Mouse (Mus musculus): Measurements from ENCODE around the gene Zfp82.

Gene Zfp82

GRCm38 (mm10) chr7:30048126-30048525 lies 24.6 kb downstream of the Zfp82 start:
- DNase-seq (ENCODE audit: low spot score in 2 of 2) = no peak

- no peak for DNase-seq (ENCODE audit: low spot score in 2 of 2)
These were observed 28.3 kb downstream of the Zfp82 start for GRCm38 (mm10) chr7:30044354-30044753.

GRCm38 (mm10) chr7:30034331-30034730 lies 38.4 kb downstream of the Zfp82 start:
- DNase-seq (ENCODE audit: low spot score in 2 of 2) = no peak

GRCm38 (mm10) chr7:30031379-30031778 lies 41.3 kb downstream of the Zfp82 start:
- DNase-seq (ENCODE audit: low spot score in 2 of 2) = no peak

GRCm38 (mm10) chr7:30030677-30031076 lies 42.0 kb downstream of the Zfp82 start:
- DNase-seq (ENCODE audit: low spot score in 2 of 2) = no peak

DNA sequence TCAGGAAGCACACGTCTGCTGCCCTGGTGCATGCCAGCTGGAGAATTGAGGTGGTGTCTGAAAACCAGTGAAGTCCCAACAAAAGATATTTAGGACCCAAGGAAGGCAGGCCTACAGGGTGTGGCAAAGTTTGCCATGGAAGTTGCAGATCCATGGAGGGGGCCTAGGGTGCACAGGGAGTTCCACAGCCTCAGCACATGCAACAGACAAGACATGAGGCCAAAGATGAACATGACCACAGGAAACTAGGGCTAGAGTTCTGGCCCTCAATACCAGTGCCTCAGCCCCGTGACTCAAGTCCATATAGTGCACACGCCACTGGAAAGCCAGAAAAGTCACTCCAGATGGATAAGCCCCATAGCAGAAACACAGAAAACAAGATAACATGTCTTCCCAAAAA lies 44.1 kb downstream of the Zfp82 start:
- no peak for DNase-seq (ENCODE audit: low spot score in 2 of 2)

DNA sequence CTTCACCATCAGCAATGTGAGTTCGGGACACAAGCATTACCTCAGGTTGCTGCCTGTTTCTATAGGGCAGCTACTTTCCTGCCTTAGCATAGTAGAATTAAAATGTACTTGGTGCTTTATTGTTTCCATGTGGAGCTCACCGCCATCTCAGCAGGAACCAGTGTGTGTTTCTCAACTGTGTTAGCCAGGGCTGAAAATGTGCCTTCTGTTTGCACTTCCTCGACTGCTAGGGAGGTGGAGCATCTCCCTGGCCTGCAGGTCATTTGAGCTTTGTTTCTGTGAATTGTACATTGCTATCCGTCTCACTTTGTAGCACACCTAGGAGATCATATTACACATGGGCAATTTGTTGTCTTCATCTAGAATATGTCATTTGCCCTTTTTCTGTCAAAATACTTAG lies 45.4 kb downstream of the Zfp82 start:
- DNase-seq (ENCODE audit: low spot score in 2 of 2) = no peak

- DNase-seq (ENCODE audit: low spot score in 2 of 2) = no peak
These were observed 47.3 kb downstream of the Zfp82 start for GRCm38 (mm10) chr7:30025358-30025757.

DNA sequence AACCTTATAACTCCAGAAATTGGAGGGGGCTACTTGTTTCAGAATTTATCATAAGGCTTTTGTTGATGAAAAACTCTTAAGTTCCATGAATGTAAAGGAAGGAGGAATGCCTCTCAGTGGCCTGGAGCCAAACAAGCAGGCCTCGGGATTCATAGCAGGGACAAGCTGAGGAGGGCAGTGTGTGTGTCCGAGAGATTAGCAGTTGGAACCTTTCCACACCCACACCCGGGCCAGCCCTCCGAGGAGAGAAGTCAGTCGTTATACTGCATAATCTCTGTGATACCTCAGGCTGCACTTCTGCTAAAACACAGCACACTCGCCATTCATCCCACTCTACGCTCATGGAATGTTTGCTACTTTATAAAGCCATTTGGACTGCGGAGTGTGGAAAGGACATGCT lies 48.9 kb downstream of the Zfp82 start:
- DNase-seq (ENCODE audit: low spot score in 2 of 2) = no peak

- no peak for DNase-seq (ENCODE audit: low spot score in 2 of 2)
These were observed 49.4 kb downstream of the Zfp82 start for GRCm38 (mm10) chr7:30023324-30023723.

DNA sequence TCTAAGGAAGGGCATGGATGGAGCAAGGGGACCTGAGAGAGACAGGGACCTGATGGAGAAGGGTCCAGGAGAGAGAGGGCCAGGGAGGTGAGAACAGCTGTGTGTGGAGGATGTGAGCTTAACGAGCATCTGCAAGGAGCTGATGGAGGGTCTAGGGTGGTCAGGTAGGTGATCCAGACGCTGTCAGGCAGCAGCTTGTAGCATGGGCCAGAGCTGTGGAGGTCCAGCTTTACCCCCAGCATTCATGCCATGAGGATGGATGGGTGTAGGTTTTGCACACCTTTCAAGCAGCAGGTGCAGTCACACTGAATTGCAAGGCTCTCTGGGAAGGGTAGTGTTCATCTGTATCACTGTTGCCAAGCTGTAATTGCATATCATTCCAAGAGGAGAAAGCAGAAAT lies 53.2 kb downstream of the Zfp82 start:
- no peak for DNase-seq (ENCODE audit: low spot score in 2 of 2)

DNA sequence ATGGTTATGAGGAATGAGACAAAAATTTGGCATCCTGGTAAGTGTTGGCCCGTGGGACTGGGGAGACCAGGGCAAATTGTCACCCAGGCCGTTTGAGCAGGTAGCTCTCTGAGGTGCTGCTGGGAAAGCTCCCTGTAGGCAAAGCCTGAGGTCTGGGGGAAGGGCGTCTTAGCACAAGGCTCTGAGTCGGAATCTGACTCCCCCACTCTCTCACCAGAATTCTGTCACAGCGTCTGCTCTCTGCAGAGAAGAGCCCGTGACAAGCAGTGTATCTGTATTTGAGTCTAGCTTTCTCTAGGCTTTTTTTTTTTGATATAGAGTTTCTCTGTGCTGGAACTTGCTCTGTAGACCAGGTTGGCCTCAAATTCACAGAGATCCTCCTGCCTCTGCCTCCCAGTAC lies 55.5 kb downstream of the Zfp82 start:
- no peak for DNase-seq (ENCODE audit: low spot score in 2 of 2)

DNA sequence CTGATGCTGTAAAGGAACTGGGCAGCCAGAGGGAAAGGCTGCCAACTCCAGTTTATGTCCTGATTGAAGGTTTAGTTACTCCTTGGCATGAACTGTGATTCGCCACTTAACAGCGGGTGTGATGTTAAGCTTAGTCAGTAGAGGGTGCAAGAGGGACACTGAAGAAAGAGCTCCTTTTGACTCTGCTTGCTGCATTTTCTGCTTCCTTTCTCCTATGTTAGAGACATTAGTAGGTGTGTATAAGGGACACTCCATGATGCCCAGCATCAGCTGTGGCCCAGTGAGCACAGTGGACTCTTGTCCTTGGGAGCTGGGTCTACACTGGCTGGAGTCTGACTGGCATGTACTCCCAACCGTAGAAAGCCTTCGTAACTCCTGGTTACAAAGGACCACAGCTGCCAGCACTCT lies 59.7 kb downstream of the Zfp82 start:
- DNase-seq (ENCODE audit: low spot score in 2 of 2) = peak in 1 of 2 experiments; percentile 57

DNA sequence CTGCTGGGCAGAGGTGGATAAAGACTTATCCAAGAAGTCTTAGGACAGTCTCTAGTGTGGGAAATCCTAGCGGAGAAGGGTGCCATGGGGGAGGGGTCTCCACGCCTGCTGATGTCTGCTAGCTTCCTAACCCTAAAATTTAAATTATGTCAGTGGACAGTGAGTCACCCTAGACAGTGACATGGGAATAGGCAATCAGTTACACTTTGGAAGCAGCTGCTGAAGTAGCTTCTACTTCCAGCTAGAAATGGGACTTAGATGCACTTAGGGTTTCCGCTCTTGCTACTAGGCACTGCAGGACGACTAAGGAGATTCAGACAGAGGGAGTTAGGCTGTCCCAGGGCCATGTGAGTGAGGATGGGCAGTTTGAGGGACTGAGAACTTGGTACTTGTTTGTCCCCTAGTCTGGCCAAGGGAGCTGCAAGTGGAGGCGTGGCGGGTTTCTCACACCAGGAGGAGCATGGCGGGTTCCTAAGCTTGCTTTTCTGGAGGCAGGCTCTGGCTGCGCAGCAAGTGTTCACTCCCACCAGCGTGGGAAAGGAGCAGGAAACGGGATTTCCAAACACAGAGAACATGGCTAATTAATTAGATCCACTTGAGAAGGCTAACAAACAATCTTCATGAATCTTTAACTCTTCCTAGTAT lies 62.0 kb downstream of the Zfp82 start:
- DNase-seq (ENCODE audit: low spot score in 2 of 2) = no peak

GRCm38 (mm10) chr7:30009321-30010085 lies 63.2 kb downstream of the Zfp82 start:
- no peak for DNase-seq (ENCODE audit: low spot score in 2 of 2)

- DNase-seq (ENCODE audit: low spot score in 2 of 2) = no peak
These were observed 64.5 kb downstream of the Zfp82 start for GRCm38 (mm10) chr7:30008020-30008690.

DNA sequence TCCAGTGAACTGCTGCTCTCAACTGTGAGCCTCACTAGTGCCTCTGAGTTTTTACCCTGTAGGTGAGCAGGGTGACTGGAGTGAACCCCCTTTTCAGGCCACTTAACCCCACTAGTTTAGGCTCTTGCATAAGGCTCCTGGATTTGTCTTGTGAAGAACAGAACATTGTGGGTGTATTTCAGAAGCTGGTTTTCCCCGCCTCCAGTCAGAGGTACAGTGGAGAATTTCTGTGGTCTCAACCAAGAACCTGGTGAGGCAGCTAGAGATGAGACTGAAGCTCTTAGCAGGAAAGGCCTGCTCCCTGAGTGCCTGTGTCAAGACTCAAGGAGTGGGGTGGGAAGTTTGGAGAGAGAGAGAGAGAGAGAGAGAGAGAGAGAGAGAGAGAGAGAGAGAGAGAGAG lies 65.1 kb downstream of the Zfp82 start:
- no peak for DNase-seq (ENCODE audit: low spot score in 2 of 2)
